Mouse (Mus musculus): ENCODE results near the gene Fam172a.

- TF ChIP-seq TAL1 (IDR thresholded peaks at IDR 0.05; ENCODE audit: low read length) (no peak), GATA1 (IDR thresholded peaks at IDR 0.05; ENCODE audit: low read length) (no peak)
These were observed 412.1 kb downstream of the Fam172a start for GRCm38 (mm10) chr13:78113978-78114377.

Data from erythroblast, embryonic 14.5 days (primary cell).